8 mouse cellular contexts compared by ENCODE assay signal in the genomic region with DNA sequence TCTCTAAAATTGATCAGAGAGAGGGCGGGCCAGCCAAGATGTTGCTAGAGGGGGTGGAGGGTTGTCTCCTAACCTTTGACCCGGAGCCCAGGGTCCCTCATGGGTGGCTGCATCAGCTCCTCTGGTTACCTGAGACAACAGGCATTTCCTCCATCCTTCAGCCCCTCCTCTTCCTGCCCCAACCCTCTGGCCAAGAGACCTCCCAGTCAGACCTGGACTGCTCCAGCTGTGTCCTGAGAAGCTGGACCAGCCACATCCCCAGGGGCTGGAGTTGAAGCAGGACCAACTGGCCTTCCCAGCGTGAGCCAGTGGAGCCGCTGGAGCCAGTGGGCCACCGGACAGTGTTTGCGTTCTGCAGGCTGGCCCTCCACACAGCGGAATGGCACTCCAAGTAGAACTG. TPM values are rescaled to one million over a fixed set of nuclear protein-coding genes. Genes with fewer than 3 reads are reported as not detected.
A peak's percentile ranks its signal among the peaks of the same experiment; 100 is the strongest.
DNase-seq lines count a peak whose midpoint lies in the region; ATAC-seq lines count a peak whose summit lies in the region.

A gene (plus strand): TSS at position 194 of the 400 bp plus-strand sequence.

- H3K27me3 ChIP-seq in hindbrain, embryonic 15.5 days, result peaks cover 23% of the 10 kb centered on the region
- H3K27me3 ChIP-seq in neural tube, embryonic 12.5 days (replicated peaks), result peaks cover 25% of the 10 kb centered on the region

- ATAC-seq in hindbrain, embryonic 15.5 days (ENCODE audit: low FRiP score, low read depth), result no peak
- ATAC-seq in neural tube, embryonic 12.5 days (ENCODE audit: low FRiP score, low read depth), result no peak

- peak within 1 kb of the TSS; percentile 59 for H3K4me3 ChIP-seq in hindbrain, embryonic 15.5 days
- peak within 1 kb of the TSS; percentile 56 for H3K4me3 ChIP-seq in neural tube, embryonic 12.5 days

- intact Hi-C loops in left cerebral cortex, postnatal 36 days (cut with DNase I), result no loop called here

- no peaks in the 10 kb centered on the region for H3K9me3 ChIP-seq in hindbrain, embryonic 15.5 days
- no peaks in the 10 kb centered on the region for H3K9me3 ChIP-seq in neural tube, embryonic 12.5 days

- H3K36me3 ChIP-seq in hindbrain, embryonic 15.5 days, result no peaks in the 10 kb centered on the region
- H3K36me3 ChIP-seq in neural tube, embryonic 12.5 days, result no peaks in the 10 kb centered on the region

- peak within 1 kb of the TSS; percentile 90 for H3K4me2 ChIP-seq in hindbrain, embryonic 15.5 days
- H3K4me2 ChIP-seq in neural tube, embryonic 12.5 days (replicated peaks), result peak within 1 kb of the TSS; percentile 88

- H3K4me1 ChIP-seq in hindbrain, embryonic 15.5 days (replicated peaks), result peaks cover 57% of the 10 kb centered on the region
- peaks cover 26% of the 10 kb centered on the region for H3K4me1 ChIP-seq in neural tube, embryonic 12.5 days

- DNase-seq in embryo, embryonic 9.5 days (ENCODE audit: extremely low spot score), result peak; percentile 47
- DNase-seq in embryo, embryonic 11 days, result no peak
- DNase-seq in adrenal gland, adult 8-10 months, result peak; percentile 58
- DNase-seq in gastrocnemius, postnatal 10 days, result peak; percentile 64
- DNase-seq in left cerebral cortex, postnatal 36 days (ENCODE audit: low spot score in 2 of 2), result no peak
- no peak for DNase-seq in urinary bladder, postnatal 10 days (ENCODE audit: low spot score)

- H3K27ac ChIP-seq in hindbrain, embryonic 15.5 days (replicated peaks), result 0 out of 2 replicates have a peak within 1 kb of the TSS, but pooled peaks have one; percentile 60
- 0 out of 2 replicates have a peak within 1 kb of the TSS, but pooled peaks have one; percentile 10 for H3K27ac ChIP-seq in neural tube, embryonic 12.5 days

- H3K9ac ChIP-seq in hindbrain, embryonic 15.5 days, result peak within 1 kb of the TSS; percentile 66
- H3K9ac ChIP-seq in neural tube, embryonic 12.5 days, result peak within 1 kb of the TSS; percentile 75

- 73% methylated on average over 7 of the region's 7 CpGs for WGBS in hindbrain, embryonic 15.5 days
- 77% methylated on average over 7 of the region's 7 CpGs for WGBS in neural tube, embryonic 12.5 days

RNA-seq across cellular contexts. Expression of the gene that starts here (rescaled TPM):
- 100 to 1,000 TPM; 151 to 208 (median 180) TPM for total RNA-seq in adrenal gland, adult 8-10 months (2022)
- total RNA-seq in gastrocnemius, postnatal 10 days (2021), result 10 to 100 TPM; 56.3 to 65.1 TPM
- polyA plus RNA-seq in hindbrain, embryonic 15.5 days (2015; fragmentation: Nextera tagmentation; extraction: Ambion mirVana), result 11.6 and 12.6 TPM in 2 replicates
- 10 to 100 TPM; 18.0 to 20.7 TPM for total RNA-seq in left cerebral cortex, postnatal 36 days (2021)
- polyA plus RNA-seq in neural tube, embryonic 12.5 days (2016; fragmentation: Nextera tagmentation; extraction: Ambion mirVana), result 14.0 and 16.8 TPM in 2 replicates

Comparison
In these comparisons a context has a peak if more than half of its experiments do, and no peak if none do; other contexts are left out.
1. DNase-seq: peak in embryo, embryonic 9.5 days (single experiment), adrenal gland, adult 8-10 months (single experiment) and gastrocnemius, postnatal 10 days (single experiment); none in embryo, embryonic 11 days (single experiment), left cerebral cortex, postnatal 36 days (0 of 2) and urinary bladder, postnatal 10 days (single experiment).